7 mouse cellular contexts compared by ENCODE assay signal in the genomic region with DNA sequence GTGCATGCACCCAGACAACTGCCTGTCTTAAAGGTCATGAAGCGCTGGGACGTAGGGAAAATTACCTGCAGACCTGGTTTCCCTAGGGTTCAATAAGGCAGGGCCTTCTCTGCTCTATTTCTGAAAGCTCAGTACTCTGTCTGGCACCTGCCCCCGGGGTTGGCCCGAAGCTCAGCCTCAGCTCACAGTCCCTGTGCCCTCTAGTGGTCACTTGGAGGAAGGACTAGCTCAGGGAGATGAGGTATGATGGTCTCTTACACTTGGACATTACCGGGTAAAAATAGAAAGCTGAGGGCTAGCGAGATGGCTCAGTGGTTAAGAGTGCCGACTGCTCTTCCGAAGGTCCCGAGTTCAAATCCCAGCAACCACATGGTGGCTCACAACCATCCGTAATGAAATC. TPM values are rescaled to one million over a fixed set of nuclear protein-coding genes. Genes with fewer than 3 reads are reported as not detected.
DNase-seq lines count a peak whose midpoint lies in the region; ATAC-seq lines count a peak whose summit lies in the region.

No protein-coding gene starts in this region.

- DNase-seq in gastrocnemius, postnatal 10 days = peak; percentile 75
- peak; percentile 35 for DNase-seq in hindlimb bud, embryonic 11.5 days (ENCODE audit: extremely low spot score, low read depth, low spot score)
- peak; percentile 54 to 59 for DNase-seq in left cerebral cortex, postnatal 25 days (ENCODE audit: low spot score in 2 of 2)
- DNase-seq in mesoderm, embryonic 11.5 days (ENCODE audit: low read depth, low spot score) = peak; percentile 76
- DNase-seq in right cerebral cortex, postnatal 25 days = peak; percentile 47

- intact Hi-C loops in left cerebral cortex, postnatal 25 days (cut with DNase I) = loop anchor here (1.0 to 2.0 kb wide), 3 partner anchors 58 to 83 kb away; a partner anchor contains a TSS

- peak; percentile 73 for ATAC-seq in activated CD4-positive, CD25-positive, alpha-beta regulatory T cell, adult 4 months
- peak; percentile 93 for ATAC-seq in common myeloid progenitor, adult 5-6 weeks (replicated peaks; ENCODE audit: low read depth, poor library complexity, severe bottlenecking)

RNA-seq across cellular contexts. Expression of a gene that starts 23.0 kb away (rescaled TPM):
- 10 to 100 TPM; 35.0 to 48.0 TPM for polyA plus RNA-seq in activated CD4-positive, CD25-positive, alpha-beta regulatory T cell, adult 4 months (2017; shearing (Covaris generic))
- total RNA-seq in common myeloid progenitor, adult 5-6 weeks (2017) = 195 and 238 TPM in 2 replicates
- 10 to 100 TPM; 57.8 to 67.7 TPM for total RNA-seq in gastrocnemius, postnatal 10 days (2021)
- total RNA-seq in left cerebral cortex, postnatal 25 days (2021) = 100 to 1,000 TPM; 155 to 160 TPM

Comparison
In these comparisons a context has a peak if more than half of its experiments do, and no peak if none do; other contexts are left out.
1. Peak in every context shown above with its lines: DNase-seq and ATAC-seq.